Comparison of ENCODE assay signal across 10 mouse cellular contexts in genomic region chr11:116280751-116281663, GRCm38 (mm10). TPM values are rescaled to one million over a fixed set of nuclear protein-coding genes. Genes with fewer than 3 reads are reported as not detected.
DNase-seq lines count a peak whose midpoint lies in the region; ATAC-seq lines count a peak whose summit lies in the region.
"Had no signal": no experiment of that assay in that cellular context is flagged by ENCODE, and none has a peak within 500 bp of the region (broad histone marks: within the 10 kb centered on the region; RNA-seq: fewer than 3 reads in every experiment).

Galr2 (plus strand) TSS chr11:116280939.

- no peak within 1 kb of the TSS for H3K27ac ChIP-seq in heart, embryonic 13.5 days (replicated peaks)
- no peak within 1 kb of the TSS for H3K27ac ChIP-seq in hindbrain, embryonic 13.5 days
- H3K27ac ChIP-seq in midbrain, embryonic 12.5 days (replicated peaks): no peak within 1 kb of the TSS

- H3K4me2 ChIP-seq in heart, embryonic 13.5 days: peak within 1 kb of the TSS; percentile 68
- H3K4me2 ChIP-seq in hindbrain, embryonic 13.5 days: peak within 1 kb of the TSS; percentile 55
- peak within 1 kb of the TSS; percentile 48 for H3K4me2 ChIP-seq in midbrain, embryonic 12.5 days (replicated peaks)

- WGBS in heart, embryonic 13.5 days: 6% methylated on average over 48 of the region's 48 CpGs
- WGBS in hindbrain, embryonic 13.5 days: 7% methylated on average over 48 of the region's 48 CpGs
- 6% methylated on average over 46 of the region's 48 CpGs for WGBS in midbrain, embryonic 12.5 days

- peaks cover 69% of the 10 kb centered on the region for H3K27me3 ChIP-seq in heart, embryonic 13.5 days (replicated peaks)
- peaks cover 65% of the 10 kb centered on the region for H3K27me3 ChIP-seq in hindbrain, embryonic 13.5 days
- H3K27me3 ChIP-seq in midbrain, embryonic 12.5 days: peaks cover 64% of the 10 kb centered on the region
- H3K27me3 ChIP-seq: CH12.LX had no signal

- no peak for DNase-seq in heart, adult 9 months (ENCODE audit: low spot score in 2 of 2)
- DNase-seq in R1 (ENCODE audit: low read depth, low spot score): peak; percentile 64
- no peak for DNase-seq in thymus, adult 18-20 months
- DNase-seq in frontal cortex, postnatal 25 days (ENCODE audit: low spot score in 2 of 2): no peak
- DNase-seq in adrenal gland, adult 8-10 months: no peak

- ATAC-seq in heart, embryonic 13.5 days (ENCODE audit: extremely low read depth, insufficient number of reproducible peaks, low FRiP score, low TSS enrichment): no peak
- ATAC-seq in hindbrain, embryonic 13.5 days (ENCODE audit: low FRiP score): peak; percentile 44; the same call in 1 of the 2 replicates
- ATAC-seq in midbrain, embryonic 12.5 days (ENCODE audit: low FRiP score, low read depth): no peak

- no peaks in the 10 kb centered on the region for H3K9me3 ChIP-seq in heart, embryonic 13.5 days
- H3K9me3 ChIP-seq in hindbrain, embryonic 13.5 days: no peaks in the 10 kb centered on the region
- H3K9me3 ChIP-seq in midbrain, embryonic 12.5 days: no peaks in the 10 kb centered on the region

- peak within 1 kb of the TSS; percentile 46 for H3K4me3 ChIP-seq in heart, embryonic 13.5 days
- peak within 1 kb of the TSS; percentile 36 for H3K4me3 ChIP-seq in hindbrain, embryonic 13.5 days
- H3K4me3 ChIP-seq in midbrain, embryonic 12.5 days: peak within 1 kb of the TSS; percentile 33
- H3K4me3 ChIP-seq: erythroblast, embryonic 14.5 days had no signal

- H3K4me1 ChIP-seq in heart, embryonic 13.5 days: peaks cover 25% of the 10 kb centered on the region
- peaks cover 29% of the 10 kb centered on the region for H3K4me1 ChIP-seq in hindbrain, embryonic 13.5 days (replicated peaks)
- H3K4me1 ChIP-seq in midbrain, embryonic 12.5 days: peaks cover 12% of the 10 kb centered on the region; the same call in 1 of the 2 replicates

- peak within 1 kb of the TSS; percentile 51 for H3K9ac ChIP-seq in heart, embryonic 13.5 days
- H3K9ac ChIP-seq in hindbrain, embryonic 13.5 days: peak within 1 kb of the TSS; percentile 60
- H3K9ac ChIP-seq in midbrain, embryonic 12.5 days (replicated peaks): peak within 1 kb of the TSS; percentile 39; the same call in 1 of the 2 replicates

- H3K36me3 ChIP-seq in heart, embryonic 13.5 days: no peaks in the 10 kb centered on the region
- H3K36me3 ChIP-seq in hindbrain, embryonic 13.5 days: no peaks in the 10 kb centered on the region
- H3K36me3 ChIP-seq in midbrain, embryonic 12.5 days: no peaks in the 10 kb centered on the region

RNA-seq across cellular contexts. Expression of gene Galr2, which starts in this region (rescaled TPM):
- not detected in 2 replicates for polyA plus RNA-seq in heart, embryonic 13.5 days (2015; fragmentation: Nextera tagmentation; extraction: Ambion mirVana)
- 0.27 and 0.56 TPM in 2 replicates for polyA plus RNA-seq in hindbrain, embryonic 13.5 days (2015; fragmentation: Nextera tagmentation; extraction: Ambion mirVana)
- polyA plus RNA-seq in midbrain, embryonic 12.5 days (2016; fragmentation: Nextera tagmentation; extraction: Ambion mirVana): 0.21 and 0.24 TPM in 2 replicates
- total RNA-seq in adrenal gland, adult 8-10 months (2022): under 1 TPM in 3 of 4 experiments, not detected in 1; 0.12 to 0.28 (median 0.13) TPM
- polyA plus RNA-seq: erythroblast, embryonic 14.5 days had no signal

Comparison
In these comparisons a context has a peak if more than half of its experiments do, and no peak if none do; other contexts are left out.
1. Peak in ATAC-seq, H3K4me3 ChIP-seq, H3K9ac ChIP-seq and H3K4me2 ChIP-seq in hindbrain, embryonic 13.5 days; RNA of the gene not detected or under 1 TPM.